Mouse (Mus musculus): ENCODE results near the gene Brox. TPM values are rescaled to one million over a fixed set of nuclear protein-coding genes. Genes with fewer than 3 reads are reported as not detected.
A peak's percentile ranks its signal among the peaks of the same experiment; 100 is the strongest.

The Brox gene
- polyA plus RNA-seq, 1 experiment from 2014 or later: 47.0 TPM

DNA sequence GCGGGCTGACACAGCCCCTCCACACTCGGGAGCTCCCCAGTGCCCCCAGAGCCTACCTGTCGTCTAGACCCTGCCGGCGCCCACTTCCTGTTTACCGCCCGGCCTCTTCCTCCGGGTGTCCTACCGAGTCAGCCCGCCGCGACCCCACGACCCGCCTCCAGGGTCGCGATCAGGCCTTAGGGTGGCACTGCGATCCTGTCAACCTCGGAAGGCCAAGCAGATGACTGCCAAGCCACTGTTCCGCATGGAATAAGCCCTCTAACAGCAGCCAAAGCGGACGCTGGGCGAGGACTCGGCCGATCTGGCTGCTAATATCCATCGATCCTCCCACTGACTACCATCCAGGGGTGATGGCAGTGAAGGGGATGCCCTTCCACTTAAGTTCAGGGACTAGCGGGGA lies 604 bp downstream of the Brox start, which contains the start of gene Aida:
Gene Aida, plus strand, starts transcription at position 126 of the 400 bp plus-strand sequence.
- ATAC-seq (ENCODE audit: insufficient number of reproducible peaks, insufficient read depth, low FRiP score, low read depth): no peak
- WGBS: 0% methylated on average over 26 of the region's 26 CpGs
- Histone ChIP-seq H3K4me2 (replicated peaks; ENCODE audit: low read depth, low read length) (peak within 1 kb of the TSS; percentile 47), H3K9ac (replicated peaks; ENCODE audit: low read depth, low read length) (peak within 1 kb of the TSS; percentile 25; the same call in 1 of the 2 replicates), H3K4me1 (ENCODE audit: control insufficient read depth, insufficient read depth, low read length) (no peaks in the 10 kb centered on the region), H3K9me3 (ENCODE audit: control insufficient read depth, low read depth, low read length) (no peaks in the 10 kb centered on the region), H3K27me3 (ENCODE audit: control insufficient read depth, insufficient read depth, low read length) (no peaks in the 10 kb centered on the region), H3K27ac (ENCODE audit: low read length) (peak within 1 kb of the TSS; percentile 4; the same call in 1 of the 2 replicates), H3K4me3 (ENCODE audit: low read depth, low read length) (peak within 1 kb of the TSS; percentile 43), H3K36me3 (ENCODE audit: control insufficient read depth, insufficient read depth, low read length) (no peaks in the 10 kb centered on the region; the same call in none of the 2 replicates)

DNA sequence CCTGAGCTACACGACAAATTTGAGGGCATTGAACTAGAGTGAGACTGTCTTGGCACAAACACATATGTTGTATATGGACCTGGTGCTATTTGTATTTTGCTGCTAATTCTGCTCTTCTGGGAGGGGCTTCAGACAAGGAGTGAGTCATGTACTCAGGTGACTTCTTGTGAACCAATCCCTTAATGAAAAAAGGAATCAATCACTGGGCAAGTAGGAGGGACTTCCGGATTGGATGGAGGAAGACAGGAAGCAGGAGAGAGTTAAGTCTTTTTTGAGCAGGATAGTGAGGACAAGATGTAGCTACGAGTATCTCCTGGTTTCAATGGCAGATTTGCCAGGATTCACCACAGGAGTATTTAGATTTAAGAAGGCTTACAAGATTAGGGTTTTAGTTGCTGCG lies 7.5 kb downstream of the Brox start:
- Histone ChIP-seq H3K36me3 (ENCODE audit: control insufficient read depth, insufficient read depth, low read length) (peaks cover 52% of the 10 kb centered on the region), H3K4me3 (ENCODE audit: low read depth, low read length) (no peak overlapping the region), H3K4me2 (replicated peaks; ENCODE audit: low read depth, low read length) (no peak overlapping the region), H3K4me1 (ENCODE audit: control insufficient read depth, insufficient read depth, low read length) (no peaks in the 10 kb centered on the region), H3K9me3 (ENCODE audit: control insufficient read depth, low read depth, low read length) (no peaks in the 10 kb centered on the region), H3K27me3 (ENCODE audit: control insufficient read depth, insufficient read depth, low read length) (no peaks in the 10 kb centered on the region), H3K27ac (ENCODE audit: low read length) (no peak overlapping the region), H3K9ac (replicated peaks; ENCODE audit: low read depth, low read length) (no peak overlapping the region)
- 92% methylated on average over 4 of the region's 4 CpGs for WGBS
- ATAC-seq (ENCODE audit: insufficient number of reproducible peaks, insufficient read depth, low FRiP score, low read depth): no peak

DNA sequence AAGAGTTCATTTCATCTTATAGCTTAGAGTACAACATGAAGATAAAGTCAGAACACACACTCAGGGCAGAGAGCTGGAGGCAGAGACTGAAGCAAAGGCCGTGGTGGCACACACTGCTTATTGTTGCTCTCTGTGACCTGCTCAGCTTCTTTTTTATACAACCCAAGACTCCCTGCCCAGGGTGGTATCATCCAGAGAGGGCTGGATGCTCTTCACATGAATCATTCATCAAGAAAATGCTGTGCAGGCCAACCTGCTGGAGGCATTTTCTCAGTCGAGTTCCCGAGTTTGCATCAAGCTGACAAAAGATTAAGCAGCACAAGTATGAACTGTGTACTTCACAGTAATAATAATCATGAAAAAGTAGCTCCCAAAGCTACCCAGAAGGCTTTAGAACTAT lies 8.7 kb downstream of the Brox start:
- H3K36me3 ChIP-seq (ENCODE audit: control insufficient read depth, insufficient read depth, low read length): peaks cover 61% of the 10 kb centered on the region

DNA sequence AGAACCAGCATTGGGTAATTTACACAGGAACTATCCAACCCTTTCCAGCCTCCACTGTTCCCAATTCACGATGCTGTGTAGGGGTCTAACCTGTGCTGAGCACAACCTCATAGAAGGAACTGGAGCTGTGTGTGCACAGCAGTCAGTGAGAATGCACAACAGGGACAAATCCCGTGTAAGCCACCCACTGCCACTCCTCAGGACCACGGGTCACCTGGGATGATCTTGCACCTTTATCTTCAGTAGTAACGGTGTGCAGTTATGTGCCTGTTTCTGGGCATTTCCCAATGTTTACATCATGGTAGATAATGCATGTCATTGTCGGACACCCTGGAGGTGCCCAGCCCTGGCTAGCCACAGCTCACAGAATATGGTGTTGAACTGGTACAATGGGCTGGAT lies 21.3 kb downstream of the Brox start:
- no peak overlapping the region for H3K4me2 ChIP-seq (replicated peaks; ENCODE audit: low read depth, low read length)
- no peaks in the 10 kb centered on the region for H3K4me1 ChIP-seq (ENCODE audit: control insufficient read depth, insufficient read depth, low read length)
- H3K27ac ChIP-seq (ENCODE audit: low read length): no peak overlapping the region
- peaks cover 18% of the 10 kb centered on the region for H3K36me3 ChIP-seq (ENCODE audit: control insufficient read depth, insufficient read depth, low read length)
- no peaks in the 10 kb centered on the region for H3K9me3 ChIP-seq (ENCODE audit: control insufficient read depth, low read depth, low read length)
- no peak overlapping the region for H3K9ac ChIP-seq (replicated peaks; ENCODE audit: low read depth, low read length)
- no peak overlapping the region for H3K4me3 ChIP-seq (ENCODE audit: low read depth, low read length)
- ATAC-seq (ENCODE audit: insufficient number of reproducible peaks, insufficient read depth, low FRiP score, low read depth): no peak
- 64% methylated on average over 5 of the region's 5 CpGs for WGBS
- no peaks in the 10 kb centered on the region for H3K27me3 ChIP-seq (ENCODE audit: control insufficient read depth, insufficient read depth, low read length)

More for the DNA sequence above, 8.7 kb downstream of the Brox start:
- no peaks in the 10 kb centered on the region for H3K4me1 ChIP-seq (ENCODE audit: control insufficient read depth, insufficient read depth, low read length)
- no peaks in the 10 kb centered on the region for H3K9me3 ChIP-seq (ENCODE audit: control insufficient read depth, low read depth, low read length)
- H3K4me3 ChIP-seq (ENCODE audit: low read depth, low read length): no peak overlapping the region
- WGBS: 77% methylated on average over 3 of the region's 3 CpGs
- no peaks in the 10 kb centered on the region for H3K27me3 ChIP-seq (ENCODE audit: control insufficient read depth, insufficient read depth, low read length)
- H3K4me2 ChIP-seq (replicated peaks; ENCODE audit: low read depth, low read length): no peak overlapping the region
- no peak for ATAC-seq (ENCODE audit: insufficient number of reproducible peaks, insufficient read depth, low FRiP score, low read depth)
- no peak overlapping the region for H3K9ac ChIP-seq (replicated peaks; ENCODE audit: low read depth, low read length)
- no peak overlapping the region for H3K27ac ChIP-seq (ENCODE audit: low read length)

DNA sequence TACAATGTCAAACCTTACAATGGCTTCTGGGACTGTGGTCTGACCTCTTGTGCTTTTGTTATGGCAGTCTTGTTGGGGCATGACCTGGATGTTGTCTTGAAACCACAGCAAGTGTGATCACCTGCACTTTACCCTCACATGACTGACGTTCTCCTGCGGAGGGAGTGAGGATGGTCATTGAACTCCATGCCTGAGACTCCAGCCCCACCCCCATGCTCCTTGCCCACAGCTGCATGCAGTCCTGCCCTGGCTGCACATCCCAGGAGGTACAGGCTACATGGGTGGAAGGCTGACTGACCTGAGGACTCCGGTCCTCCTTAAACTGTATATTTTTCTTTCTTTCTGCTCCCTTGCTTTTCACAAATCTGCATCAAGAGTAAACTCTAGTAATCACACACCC lies 22.7 kb downstream of the Brox start:
- H3K27me3 ChIP-seq (ENCODE audit: control insufficient read depth, insufficient read depth, low read length): no peaks in the 10 kb centered on the region
- ATAC-seq (ENCODE audit: insufficient number of reproducible peaks, insufficient read depth, low FRiP score, low read depth): no peak
- WGBS: 53% methylated on average over 3 of the region's 3 CpGs
- no peak overlapping the region for H3K4me2 ChIP-seq (replicated peaks; ENCODE audit: low read depth, low read length)
- no peaks in the 10 kb centered on the region for H3K4me1 ChIP-seq (ENCODE audit: control insufficient read depth, insufficient read depth, low read length)
- peaks cover 13% of the 10 kb centered on the region for H3K36me3 ChIP-seq (ENCODE audit: control insufficient read depth, insufficient read depth, low read length)
- H3K9me3 ChIP-seq (ENCODE audit: control insufficient read depth, low read depth, low read length): no peaks in the 10 kb centered on the region
- H3K9ac ChIP-seq (replicated peaks; ENCODE audit: low read depth, low read length): no peak overlapping the region
- H3K4me3 ChIP-seq (ENCODE audit: low read depth, low read length): no peak overlapping the region
- H3K27ac ChIP-seq (ENCODE audit: low read length): no peak overlapping the region

DNA sequence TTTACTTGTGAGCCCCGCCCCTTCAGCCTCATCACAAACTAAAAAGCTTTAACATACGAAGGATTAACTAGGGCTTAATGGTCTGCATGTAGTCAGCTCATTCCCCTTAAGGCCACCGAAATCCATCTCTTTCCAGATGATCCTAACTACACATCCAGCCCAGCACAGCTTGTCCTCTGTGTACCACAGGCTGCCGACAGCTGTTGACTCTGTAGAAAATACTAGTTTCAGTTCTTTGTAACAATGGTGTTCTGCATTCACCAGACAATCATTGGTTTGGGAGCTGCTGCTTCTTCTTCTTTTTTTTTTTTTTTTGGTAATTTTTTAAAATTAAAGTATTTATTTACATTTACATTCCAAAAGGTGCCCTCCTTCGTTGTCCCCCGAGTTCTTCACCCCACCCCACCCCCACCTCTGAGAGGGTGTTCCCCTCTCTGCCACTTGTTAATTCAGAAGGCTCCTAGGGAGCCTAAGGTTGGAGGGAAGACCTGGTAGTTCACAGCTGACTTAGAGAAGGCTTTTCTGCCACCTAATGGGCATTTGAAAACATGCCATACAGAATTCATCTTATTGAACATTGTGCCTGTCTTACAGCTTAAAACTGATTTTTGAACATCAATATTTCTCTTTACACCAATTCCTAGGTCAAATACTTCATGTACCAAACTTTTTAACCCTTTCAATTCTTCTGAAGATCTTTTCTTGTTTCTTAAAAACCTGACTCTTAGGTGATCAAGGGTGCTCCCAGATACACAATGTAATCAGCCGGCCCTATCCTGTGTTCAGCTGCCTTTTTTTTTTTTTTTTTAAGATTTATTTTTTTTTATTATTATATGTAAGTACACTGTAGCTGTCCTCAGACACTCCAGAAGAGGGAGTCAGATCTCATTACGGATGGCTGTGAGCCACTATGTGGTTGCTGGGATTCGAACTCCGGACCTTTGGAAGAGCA lies 23.9 kb downstream of the Brox start:
- Histone ChIP-seq H3K27me3 (ENCODE audit: control insufficient read depth, insufficient read depth, low read length) (no peaks in the 10 kb centered on the region), H3K36me3 (ENCODE audit: control insufficient read depth, insufficient read depth, low read length) (0 out of 2 replicates have a peak, but pooled peaks cover 2% of the 10 kb centered on the region), H3K27ac (ENCODE audit: low read length) (no peak overlapping the region), H3K4me3 (ENCODE audit: low read depth, low read length) (no peak overlapping the region), H3K9me3 (ENCODE audit: control insufficient read depth, low read depth, low read length) (no peaks in the 10 kb centered on the region), H3K4me1 (ENCODE audit: control insufficient read depth, insufficient read depth, low read length) (no peaks in the 10 kb centered on the region), H3K4me2 (replicated peaks; ENCODE audit: low read depth, low read length) (no peak overlapping the region), H3K9ac (replicated peaks; ENCODE audit: low read depth, low read length) (no peak overlapping the region)
- WGBS: 60% methylated on average over 10 of the region's 10 CpGs
- ATAC-seq (ENCODE audit: insufficient number of reproducible peaks, insufficient read depth, low FRiP score, low read depth): no peak

DNA sequence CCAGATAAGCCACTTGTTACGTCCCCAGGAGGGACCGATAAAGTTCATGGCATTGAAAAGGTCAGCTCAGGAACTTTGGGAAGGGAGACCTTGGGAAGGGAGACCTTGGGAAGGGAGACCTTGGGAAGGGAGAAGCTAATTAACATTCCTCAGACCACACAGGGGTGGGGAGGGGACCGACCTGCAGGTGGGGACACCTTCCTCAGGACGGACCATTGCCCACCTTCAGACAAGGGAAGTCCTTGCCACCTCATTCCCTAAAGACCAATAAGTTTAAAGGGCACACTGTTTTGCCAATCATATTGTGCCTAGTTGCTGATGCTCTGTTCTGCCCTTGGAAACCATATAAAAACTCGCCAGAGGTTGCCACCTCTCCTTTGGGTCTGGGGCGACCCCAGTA lies 29.4 kb downstream of the Brox start:
- Histone ChIP-seq H3K36me3 (ENCODE audit: control insufficient read depth, insufficient read depth, low read length) (no peaks in the 10 kb centered on the region), H3K27me3 (ENCODE audit: control insufficient read depth, insufficient read depth, low read length) (no peaks in the 10 kb centered on the region), H3K9ac (replicated peaks; ENCODE audit: low read depth, low read length) (no peak overlapping the region), H3K9me3 (ENCODE audit: control insufficient read depth, low read depth, low read length) (no peaks in the 10 kb centered on the region), H3K4me2 (replicated peaks; ENCODE audit: low read depth, low read length) (no peak overlapping the region), H3K4me3 (ENCODE audit: low read depth, low read length) (no peak overlapping the region), H3K4me1 (ENCODE audit: control insufficient read depth, insufficient read depth, low read length) (no peaks in the 10 kb centered on the region), H3K27ac (ENCODE audit: low read length) (no peak overlapping the region)
- WGBS: 66% methylated on average over 6 of the region's 6 CpGs
- ATAC-seq (ENCODE audit: insufficient number of reproducible peaks, insufficient read depth, low FRiP score, low read depth): no peak

DNA sequence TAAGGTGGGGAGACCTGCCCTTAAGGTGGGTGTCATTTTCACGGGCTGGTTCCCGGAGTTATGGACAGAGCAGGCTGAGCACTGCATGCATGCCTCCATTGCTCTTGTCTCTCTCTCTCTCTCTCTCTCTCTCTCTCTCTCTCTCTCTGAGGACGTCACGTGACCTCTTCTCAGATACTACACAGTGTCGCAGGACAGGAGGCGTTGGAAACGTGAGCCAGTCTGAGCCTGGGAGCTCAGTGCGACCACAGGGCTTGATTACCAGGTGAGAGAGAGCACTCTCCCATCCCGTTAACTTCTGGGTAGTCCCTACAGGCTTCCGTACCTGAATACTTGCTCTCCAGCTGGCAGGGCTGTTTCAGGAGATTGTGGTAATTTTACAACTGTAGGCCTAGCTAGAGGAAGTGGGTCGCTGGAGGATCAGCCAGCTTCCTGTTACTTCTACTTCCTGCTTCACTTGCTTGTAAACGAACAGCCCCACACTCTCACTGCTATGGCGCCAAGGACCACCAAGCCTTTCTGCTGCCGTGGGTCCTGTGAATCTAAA lies 31.1 kb downstream of the Brox start:
- Histone ChIP-seq H3K27me3 (ENCODE audit: control insufficient read depth, insufficient read depth, low read length) (no peaks in the 10 kb centered on the region), H3K4me3 (ENCODE audit: low read depth, low read length) (no peak overlapping the region), H3K9ac (replicated peaks; ENCODE audit: low read depth, low read length) (no peak overlapping the region), H3K4me2 (replicated peaks; ENCODE audit: low read depth, low read length) (no peak overlapping the region), H3K9me3 (ENCODE audit: control insufficient read depth, low read depth, low read length) (no peaks in the 10 kb centered on the region), H3K4me1 (ENCODE audit: control insufficient read depth, insufficient read depth, low read length) (no peaks in the 10 kb centered on the region), H3K36me3 (ENCODE audit: control insufficient read depth, insufficient read depth, low read length) (no peaks in the 10 kb centered on the region), H3K27ac (ENCODE audit: low read length) (no peak overlapping the region)
- ATAC-seq (ENCODE audit: insufficient number of reproducible peaks, insufficient read depth, low FRiP score, low read depth): no peak
- 62% methylated on average over 14 of the region's 14 CpGs for WGBS

Data from stomach, embryonic 14.5 days (tissue).